8 mouse cellular contexts compared by ENCODE assay signal in genomic region chr15:94543409-94544051, GRCm38 (mm10). TPM values are rescaled to one million over a fixed set of nuclear protein-coding genes. Genes with fewer than 3 reads are reported as not detected.
DNase-seq lines count a peak whose midpoint lies in the region; ATAC-seq lines count a peak whose summit lies in the region.

Gene Pus7l (minus strand): TSS chr15:94543547.
Gene Irak4 (plus strand): TSS chr15:94543643.

- H3K27me3 ChIP-seq in heart, embryonic 13.5 days (replicated peaks), result no peaks in the 10 kb centered on the region
- H3K27me3 ChIP-seq in liver, embryonic 12.5 days (replicated peaks), result no peaks in the 10 kb centered on the region
- no peaks in the 10 kb centered on the region for H3K27me3 ChIP-seq in stomach, embryonic 15.5 days (replicated peaks)

- peak; percentile 97 for DNase-seq in CD4-positive, CD25-positive, alpha-beta regulatory T cell, adult 2 months (ENCODE audit: low read depth, low spot score)
- peak; percentile 49 for DNase-seq in fat pad, adult 2 months (ENCODE audit: extremely low read depth, low read depth, low spot score)
- DNase-seq in kidney, postnatal 10 days, result peak; percentile 95
- DNase-seq in natural killer cell, adult 2 months (ENCODE audit: low spot score in 2 of 2), result peak; percentile 93 to 94

- H3K4me2 ChIP-seq in heart, embryonic 13.5 days, result peak within 1 kb of the TSS; percentile 86
- peak within 1 kb of the TSS; percentile 88 for H3K4me2 ChIP-seq in liver, embryonic 12.5 days
- peak within 1 kb of the TSS; percentile 85 for H3K4me2 ChIP-seq in stomach, embryonic 15.5 days

- peak; percentile 94 for ATAC-seq in heart, embryonic 13.5 days (ENCODE audit: extremely low read depth, insufficient number of reproducible peaks, low FRiP score, low TSS enrichment)
- ATAC-seq in liver, embryonic 12.5 days, result peak; percentile 99
- peak; percentile 99 for ATAC-seq in stomach, embryonic 15.5 days (ENCODE audit: insufficient read depth, low FRiP score, low read depth)

- H3K27ac ChIP-seq in brown adipose tissue, adult 24 weeks (replicated peaks; ENCODE audit: low read depth, low read length), result peak within 1 kb of the TSS; percentile 95
- H3K27ac ChIP-seq in heart, embryonic 13.5 days (replicated peaks), result peak within 1 kb of the TSS; percentile 74
- H3K27ac ChIP-seq in liver, embryonic 12.5 days, result peak within 1 kb of the TSS; percentile 72
- peak within 1 kb of the TSS; percentile 89 for H3K27ac ChIP-seq in stomach, embryonic 15.5 days

- H3K9me3 ChIP-seq in heart, embryonic 13.5 days, result no peaks in the 10 kb centered on the region
- no peaks in the 10 kb centered on the region for H3K9me3 ChIP-seq in liver, embryonic 12.5 days (replicated peaks)
- H3K9me3 ChIP-seq in stomach, embryonic 15.5 days, result no peaks in the 10 kb centered on the region

- H3K36me3 ChIP-seq in heart, embryonic 13.5 days, result 0 out of 2 replicates have a peak, but pooled peaks cover under 1% of the 10 kb centered on the region
- peaks cover 6% of the 10 kb centered on the region for H3K36me3 ChIP-seq in liver, embryonic 12.5 days
- no peaks in the 10 kb centered on the region for H3K36me3 ChIP-seq in stomach, embryonic 15.5 days

- H3K9ac ChIP-seq in heart, embryonic 13.5 days, result peak within 1 kb of the TSS; percentile 88
- peak within 1 kb of the TSS; percentile 76 for H3K9ac ChIP-seq in liver, embryonic 12.5 days
- peak within 1 kb of the TSS; percentile 44 for H3K9ac ChIP-seq in stomach, embryonic 15.5 days

- H3K4me1 ChIP-seq in brown adipose tissue, adult 24 weeks (ENCODE audit: control insufficient read depth, insufficient read depth, insufficient read length, low read length), result no peaks in the 10 kb centered on the region
- H3K4me1 ChIP-seq in heart, embryonic 13.5 days, result peaks cover 6% of the 10 kb centered on the region
- peaks cover 18% of the 10 kb centered on the region for H3K4me1 ChIP-seq in liver, embryonic 12.5 days
- H3K4me1 ChIP-seq in stomach, embryonic 15.5 days, result no peaks in the 10 kb centered on the region

- H3K4me3 ChIP-seq in brown adipose tissue, adult 24 weeks (ENCODE audit: insufficient read depth, low read depth, low read length), result peak within 1 kb of the TSS; percentile 99
- peak within 1 kb of the TSS; percentile 92 for H3K4me3 ChIP-seq in heart, embryonic 13.5 days
- H3K4me3 ChIP-seq in liver, embryonic 12.5 days, result peak within 1 kb of the TSS; percentile 81
- peak within 1 kb of the TSS; percentile 61 for H3K4me3 ChIP-seq in stomach, embryonic 15.5 days (replicated peaks)

- WGBS in heart, embryonic 13.5 days, result under 1% methylated on average over 45 of the region's 45 CpGs
- WGBS in liver, embryonic 12.5 days (ENCODE audit: insufficient replicate concordance), result under 1% methylated on average over 45 of the region's 45 CpGs
- WGBS in stomach, embryonic 15.5 days, result under 1% methylated on average over 45 of the region's 45 CpGs

RNA-seq across cellular contexts. Expression of gene Pus7l, which starts in this region (rescaled TPM):
- 1.7 TPM in 2 replicates for polyA plus RNA-seq in brown adipose tissue, adult 24 weeks (2012; ENCODE audit: insufficient read depth, insufficient read length, missing spikeins)
- polyA plus RNA-seq in heart, embryonic 13.5 days (2015; fragmentation: Nextera tagmentation; extraction: Ambion mirVana), result 4.0 and 4.6 TPM in 2 replicates
- 7.7 and 8.0 TPM in 2 replicates for polyA plus RNA-seq in liver, embryonic 12.5 days (2016; fragmentation: Nextera tagmentation; extraction: Ambion mirVana)
- 7.5 and 7.8 TPM in 2 replicates for polyA plus RNA-seq in stomach, embryonic 15.5 days (2015; fragmentation: Nextera tagmentation; extraction: Ambion mirVana)

RNA-seq across cellular contexts. Expression of gene Irak4, which starts in this region (rescaled TPM):
- 5.7 and 6.0 TPM in 2 replicates for polyA plus RNA-seq in brown adipose tissue, adult 24 weeks (2012; ENCODE audit: insufficient read depth, insufficient read length, missing spikeins)
- polyA plus RNA-seq in heart, embryonic 13.5 days (2015; fragmentation: Nextera tagmentation; extraction: Ambion mirVana), result 3.8 and 4.3 TPM in 2 replicates
- 4.3 and 4.6 TPM in 2 replicates for polyA plus RNA-seq in liver, embryonic 12.5 days (2016; fragmentation: Nextera tagmentation; extraction: Ambion mirVana)
- polyA plus RNA-seq in stomach, embryonic 15.5 days (2015; fragmentation: Nextera tagmentation; extraction: Ambion mirVana), result 11.6 and 12.9 TPM in 2 replicates

Comparison
In these comparisons a context has a peak if more than half of its experiments do, and no peak if none do; other contexts are left out.
1. Peak in every context shown above with its lines: DNase-seq, ATAC-seq, H3K4me3 ChIP-seq and H3K27ac ChIP-seq.